Mouse (Mus musculus): ENCODE measurements at regions not wholly inside any gene's neighbourhood (a gene's known extent, or its start where the extent isn't known, plus 50 kb on each side); places are given as distances from the start of the nearest gene placed in this dataset.

DNA sequence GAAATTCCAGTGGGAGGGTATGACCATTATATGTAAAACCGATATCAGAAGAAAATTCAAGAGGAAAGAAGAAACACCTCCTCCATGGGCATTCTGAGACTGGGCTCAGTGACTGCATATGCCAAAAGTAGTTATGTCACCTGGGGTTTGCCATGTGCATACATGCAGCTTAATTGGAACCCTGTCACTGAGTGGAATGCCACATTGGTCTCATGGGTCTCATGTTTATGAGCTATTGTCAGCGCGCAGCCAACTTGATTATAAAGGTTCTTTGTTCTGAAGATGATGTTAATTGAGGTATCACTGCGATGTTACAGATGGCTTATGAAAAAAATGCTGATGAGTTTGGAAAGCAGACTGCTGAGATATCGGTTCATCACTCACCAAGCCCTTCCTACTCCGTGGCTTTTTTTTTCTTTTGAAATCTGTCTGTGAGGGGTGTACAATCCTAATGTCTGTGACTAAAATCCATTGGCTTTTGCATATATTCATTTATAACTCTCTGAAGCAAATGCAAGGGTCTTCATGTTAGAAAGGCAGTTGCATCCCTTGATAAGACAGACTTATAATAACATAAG lies 52.3 kb upstream of the Trp63 start:
- no peak for TF ChIP-seq EP300 (IDR thresholded peaks at IDR 0.05; ENCODE audit: low read depth)
- no peak for TF ChIP-seq CTCF (IDR thresholded peaks at IDR 0.05; ENCODE audit: low read depth)
